Mouse (Mus musculus): ENCODE results near the gene Kansl1.

Gene Kansl1

GRCm38 (mm10) chr11:104346931-104347330 is 121.7 kb downstream of the Kansl1 start:
- peak; percentile 46 for DNase-seq

GRCm38 (mm10) chr11:104334946-104335345 is 133.7 kb downstream of the Kansl1 start:
- no peak for DNase-seq

GRCm38 (mm10) chr11:104334115-104334514 is 134.5 kb downstream of the Kansl1 start:
- no peak for DNase-seq

GRCm38 (mm10) chr11:104332105-104332504 is 136.6 kb downstream of the Kansl1 start:
- DNase-seq = no peak

- no peak for DNase-seq
Measured at GRCm38 (mm10) chr11:104331208-104331607, 137.5 kb downstream of the Kansl1 start.

GRCm38 (mm10) chr11:104330151-104330550 is 138.5 kb downstream of the Kansl1 start:
- no peak for DNase-seq

- no peak for DNase-seq
Measured at GRCm38 (mm10) chr11:104329185-104329926, 139.3 kb downstream of the Kansl1 start.

- DNase-seq = no peak
Measured at GRCm38 (mm10) chr11:104327946-104328345, 140.7 kb downstream of the Kansl1 start.

- DNase-seq = no peak
Measured at GRCm38 (mm10) chr11:104327462-104327861, 141.2 kb downstream of the Kansl1 start.

- DNase-seq = no peak
Measured at GRCm38 (mm10) chr11:104322142-104322541, 146.5 kb downstream of the Kansl1 start.

- no peak for DNase-seq
Measured at GRCm38 (mm10) chr11:104320511-104320910, 148.2 kb downstream of the Kansl1 start.

GRCm38 (mm10) chr11:104318940-104319781 is 149.5 kb downstream of the Kansl1 start:
- DNase-seq = peak; percentile 56

GRCm38 (mm10) chr11:104317631-104318030 is 151.0 kb downstream of the Kansl1 start:
- DNase-seq = no peak

- DNase-seq = no peak
Measured at GRCm38 (mm10) chr11:104316685-104317400, 151.8 kb downstream of the Kansl1 start.

GRCm38 (mm10) chr11:104315703-104316102 is 153.0 kb downstream of the Kansl1 start:
- peak; percentile 75 for DNase-seq

- DNase-seq = no peak
Measured at GRCm38 (mm10) chr11:104311643-104312042, 157.0 kb downstream of the Kansl1 start.

GRCm38 (mm10) chr11:104310226-104310887 is 158.3 kb downstream of the Kansl1 start:
- DNase-seq = no peak

GRCm38 (mm10) chr11:104309377-104310225 is 159.1 kb downstream of the Kansl1 start:
- DNase-seq = no peak

GRCm38 (mm10) chr11:104307136-104307535 is 161.5 kb downstream of the Kansl1 start:
- no peak for DNase-seq

- no peak for DNase-seq
Measured at GRCm38 (mm10) chr11:104306483-104306882, 162.2 kb downstream of the Kansl1 start.

GRCm38 (mm10) chr11:104305711-104306110 is 162.9 kb downstream of the Kansl1 start:
- no peak for DNase-seq
